Mouse (Mus musculus): ENCODE results near the gene Rhobtb1.

Rhobtb1 gene

DNA sequence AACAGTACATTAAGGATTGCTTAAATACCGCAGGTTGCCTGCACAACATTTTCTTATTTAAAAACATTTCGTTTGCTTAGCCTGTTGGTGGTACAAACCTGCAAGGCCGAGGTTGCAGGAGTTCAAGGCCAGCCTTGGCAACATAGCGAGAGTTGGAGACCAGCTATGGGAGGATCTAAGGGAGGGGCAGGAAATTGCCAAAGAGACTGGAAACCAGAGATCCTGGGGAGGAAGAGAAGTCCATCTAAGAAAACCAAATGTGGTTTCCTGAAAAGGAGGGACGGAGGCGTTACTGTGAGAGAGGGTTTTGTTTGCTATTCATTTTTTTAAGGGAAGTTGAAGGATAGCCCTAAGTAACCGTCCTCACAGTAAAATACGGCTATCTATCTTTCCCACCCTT is 60.3 kb downstream of the Rhobtb1 start:
- no peak for DNase-seq (ENCODE audit: low read depth)

GRCm38 (mm10) chr10:69211976-69212375 is 60.7 kb downstream of the Rhobtb1 start:
- DNase-seq (ENCODE audit: low read depth) = no peak

DNA sequence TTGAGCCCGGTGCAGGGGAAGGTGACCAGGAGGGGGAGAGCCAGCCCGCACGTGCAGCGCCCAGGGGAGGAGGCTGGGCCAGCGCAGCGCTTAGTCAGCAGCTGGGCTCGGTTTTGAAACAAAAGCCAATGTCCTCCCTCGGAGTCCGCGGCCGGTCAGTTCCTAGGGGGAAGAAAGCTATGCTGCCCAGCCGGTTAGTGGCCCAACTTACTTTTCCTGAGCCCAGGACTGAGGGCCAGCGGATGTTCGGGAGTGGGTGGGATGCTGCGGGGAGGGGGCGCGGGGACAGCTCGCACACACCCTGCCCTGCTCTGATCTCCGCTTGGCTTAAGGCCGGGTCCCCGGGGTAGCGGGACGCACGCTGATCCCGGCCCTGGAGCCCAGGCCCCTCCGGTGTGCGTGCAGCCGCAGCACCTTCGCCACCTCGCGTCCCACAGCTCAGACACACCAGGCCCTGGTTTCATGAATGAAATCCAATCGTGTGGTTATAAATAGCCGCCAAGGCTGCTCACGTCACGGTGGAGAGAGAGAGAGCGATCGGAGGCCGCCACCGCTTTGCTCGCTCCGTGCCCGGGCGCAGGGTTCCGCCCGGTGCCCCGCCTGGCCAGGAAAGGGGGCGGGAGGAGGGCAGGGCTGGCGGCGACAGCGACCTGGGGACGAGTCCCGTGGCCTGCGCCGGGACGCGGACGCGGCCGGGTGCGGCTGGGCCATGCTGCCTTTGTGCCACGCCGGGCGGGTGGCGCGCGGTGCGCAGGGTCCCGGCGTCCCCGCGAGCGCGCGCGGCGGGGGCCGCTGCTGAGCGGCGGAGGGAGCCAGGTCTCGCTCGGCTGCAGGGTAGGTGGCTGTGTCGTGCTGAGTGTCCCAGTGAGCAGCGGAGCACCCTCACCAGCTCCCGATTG is 61.6 kb downstream of the Rhobtb1 start, which contains the start of gene A930033H14Rik:
Gene A930033H14Rik, minus strand, starts transcription at position 557 of the 899 bp plus-strand sequence.
- no peak for DNase-seq (ENCODE audit: low read depth)

- no peak for DNase-seq (ENCODE audit: low read depth)
Measured at GRCm38 (mm10) chr10:69213451-69213877, 62.2 kb downstream of the Rhobtb1 start.

- DNase-seq (ENCODE audit: low read depth) = no peak
Measured at GRCm38 (mm10) chr10:69213986-69214385, 62.8 kb downstream of the Rhobtb1 start.

- DNase-seq (ENCODE audit: low read depth) = no peak
Measured at GRCm38 (mm10) chr10:69217127-69217690, 66.0 kb downstream of the Rhobtb1 start.

DNA sequence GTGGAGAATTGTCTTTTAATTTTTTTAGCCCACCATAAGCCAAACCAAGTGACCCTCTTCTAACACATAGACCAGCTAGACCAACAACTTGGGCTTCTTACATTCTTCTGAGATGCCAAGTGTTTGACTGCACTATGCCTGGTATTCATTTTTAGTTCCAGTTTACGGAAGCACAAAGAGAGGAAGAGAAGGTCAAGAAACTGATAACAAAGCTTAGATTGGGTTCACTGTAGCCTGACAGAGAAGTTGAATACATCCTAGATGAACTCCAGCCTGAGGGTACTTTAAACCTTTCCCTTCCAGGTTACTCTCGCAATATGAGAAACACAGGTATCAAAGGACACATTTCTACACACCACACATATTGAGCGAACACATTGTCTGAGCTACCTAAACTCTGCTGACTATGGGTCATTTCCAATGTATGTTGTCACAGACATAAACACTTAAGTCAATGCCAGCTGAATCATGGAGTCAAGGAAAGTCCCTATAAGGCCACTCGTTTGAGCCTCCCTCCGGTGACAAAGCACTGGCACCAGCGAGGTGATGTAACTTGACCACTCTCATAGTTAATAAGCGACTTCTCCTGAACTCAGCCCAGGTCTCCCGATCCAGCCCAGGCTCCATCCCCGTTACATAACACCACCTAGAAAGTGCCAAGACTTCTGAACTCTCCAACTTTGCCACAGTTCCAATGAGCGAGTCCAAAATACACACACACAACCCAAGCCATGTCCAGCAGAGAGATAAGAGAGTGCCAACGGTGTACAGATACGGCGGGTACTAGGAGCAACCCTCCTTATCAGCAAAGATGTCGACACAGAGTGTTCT is 67.4 kb downstream of the Rhobtb1 start:
- no peak for DNase-seq (ENCODE audit: low read depth)

DNA sequence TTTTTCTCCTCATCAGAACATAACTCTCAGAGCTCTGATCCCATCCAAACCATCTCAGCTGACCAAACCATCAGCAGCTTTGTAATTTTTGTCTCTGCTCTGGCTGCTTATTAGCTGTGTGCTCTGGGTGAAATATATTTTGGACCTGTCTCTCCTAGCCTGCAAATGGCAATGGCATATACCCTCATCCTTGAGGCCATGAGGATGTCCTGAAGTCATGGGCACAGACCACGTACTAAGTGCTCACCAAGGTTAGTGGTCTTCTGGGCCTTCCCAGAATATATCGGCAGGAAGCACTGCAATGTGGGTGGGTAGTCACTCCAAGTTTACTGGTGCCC is 68.0 kb downstream of the Rhobtb1 start:
- no peak for DNase-seq (ENCODE audit: low read depth)

DNA sequence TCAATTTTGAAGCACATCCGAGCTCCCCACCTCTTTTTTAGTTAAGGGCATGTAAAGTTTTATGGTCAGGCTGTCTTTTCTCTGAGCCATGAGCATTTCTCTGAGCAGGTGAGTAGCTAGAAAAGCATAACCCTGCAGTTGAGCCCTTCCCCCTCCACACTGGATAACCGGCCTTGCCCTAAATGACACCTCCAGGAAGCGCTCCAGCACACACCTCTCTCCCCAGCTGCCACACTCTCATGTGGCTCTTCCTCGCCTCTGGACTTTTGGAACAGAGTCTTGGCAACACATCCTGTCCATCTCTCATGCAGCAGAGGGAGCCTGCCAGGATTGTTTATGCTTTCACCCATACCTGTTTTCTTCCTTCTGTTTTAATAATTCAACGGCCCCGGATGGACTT is 69.1 kb downstream of the Rhobtb1 start:
- DNase-seq (ENCODE audit: low read depth) = no peak

DNA sequence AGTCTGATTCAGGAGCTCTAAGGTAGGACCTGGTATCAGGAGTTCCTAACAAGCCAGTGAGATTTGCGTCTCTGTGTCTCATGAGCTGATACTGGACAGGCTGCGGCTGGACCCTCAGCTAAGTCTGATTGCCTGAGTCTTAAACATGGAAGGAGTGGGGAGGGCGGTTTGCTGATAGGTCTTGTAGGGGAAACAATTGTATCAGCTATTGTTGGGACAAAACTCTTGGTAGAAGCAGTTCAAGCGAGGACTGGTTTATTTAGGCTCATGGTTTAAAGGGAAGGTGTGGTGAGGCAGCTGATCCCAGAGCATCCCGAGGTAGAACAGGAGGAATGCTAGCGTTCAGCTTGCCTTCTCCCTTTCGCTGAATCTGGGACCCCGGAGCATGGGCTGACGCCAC is 69.9 kb downstream of the Rhobtb1 start:
- no peak for DNase-seq (ENCODE audit: low read depth)

DNA sequence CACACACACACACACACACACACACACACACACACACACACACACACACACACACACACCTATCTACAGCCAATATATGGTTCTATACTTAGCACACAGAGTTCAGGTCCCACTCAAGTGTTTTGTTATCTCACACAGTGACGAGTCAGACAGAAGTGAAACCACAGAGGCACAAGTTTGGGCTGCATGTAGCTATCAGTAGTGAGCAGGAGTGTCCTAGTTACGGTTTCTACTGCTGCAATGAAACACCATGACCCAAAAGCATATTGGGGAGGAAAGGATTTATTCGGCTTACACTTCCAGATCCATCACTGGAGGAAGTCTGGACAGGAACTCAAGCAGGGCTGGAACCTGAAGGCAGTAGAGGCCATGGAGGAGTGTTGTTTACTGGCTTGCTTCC is 70.7 kb downstream of the Rhobtb1 start:
- no peak for DNase-seq (ENCODE audit: low read depth)

- DNase-seq (ENCODE audit: low read depth) = no peak
Measured at GRCm38 (mm10) chr10:69223232-69223631, 72.0 kb downstream of the Rhobtb1 start.

- no peak for DNase-seq (ENCODE audit: low read depth)
Measured at GRCm38 (mm10) chr10:69224276-69224675, 73.0 kb downstream of the Rhobtb1 start.

- DNase-seq (ENCODE audit: low read depth) = no peak
Measured at GRCm38 (mm10) chr10:69225471-69225870, 74.2 kb downstream of the Rhobtb1 start.

GRCm38 (mm10) chr10:69225951-69226350 is 74.7 kb downstream of the Rhobtb1 start:
- no peak for DNase-seq (ENCODE audit: low read depth)

DNA sequence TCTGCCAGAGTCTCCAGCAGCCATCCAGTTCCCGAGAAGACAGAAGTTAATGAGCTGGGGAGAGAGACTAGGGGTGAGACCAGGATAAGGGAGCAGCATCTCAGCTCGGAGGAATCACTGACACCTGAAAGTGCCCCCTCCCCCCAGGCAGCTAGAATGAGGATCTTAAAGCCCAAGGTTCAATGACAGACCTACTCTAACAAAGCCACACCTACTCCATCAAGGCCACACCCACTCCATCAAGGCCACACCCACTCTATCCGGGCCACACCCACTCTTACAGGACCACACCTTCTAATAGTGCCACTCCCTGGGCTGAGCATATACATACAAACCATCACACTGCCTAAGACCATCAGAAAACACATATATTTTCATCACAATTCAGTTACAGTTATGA is 86.0 kb downstream of the Rhobtb1 start:
- DNase-seq (ENCODE audit: low read depth) = no peak

DNA sequence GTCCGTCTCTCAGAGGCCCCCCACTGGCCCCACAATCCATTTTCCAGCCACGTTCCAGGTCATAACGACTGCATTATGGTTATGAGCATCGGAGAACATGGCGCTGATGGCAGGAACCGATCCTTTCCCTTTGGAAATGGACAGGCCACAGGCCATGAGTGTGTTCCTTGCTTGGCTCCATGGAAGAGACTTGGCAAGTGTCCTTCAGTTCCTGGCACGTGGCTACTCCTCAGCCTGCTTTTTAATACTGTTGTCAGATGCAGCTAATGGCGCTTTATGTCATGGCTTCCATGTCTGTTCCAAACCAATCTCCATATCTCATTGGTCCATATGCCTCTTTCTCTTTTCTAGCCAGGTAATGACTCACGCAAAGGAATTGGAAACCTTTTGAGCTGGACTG is 86.5 kb downstream of the Rhobtb1 start:
- DNase-seq (ENCODE audit: low read depth) = no peak

- no peak for DNase-seq (ENCODE audit: low read depth)
Measured at GRCm38 (mm10) chr10:69238311-69238710, 87.1 kb downstream of the Rhobtb1 start.

DNA sequence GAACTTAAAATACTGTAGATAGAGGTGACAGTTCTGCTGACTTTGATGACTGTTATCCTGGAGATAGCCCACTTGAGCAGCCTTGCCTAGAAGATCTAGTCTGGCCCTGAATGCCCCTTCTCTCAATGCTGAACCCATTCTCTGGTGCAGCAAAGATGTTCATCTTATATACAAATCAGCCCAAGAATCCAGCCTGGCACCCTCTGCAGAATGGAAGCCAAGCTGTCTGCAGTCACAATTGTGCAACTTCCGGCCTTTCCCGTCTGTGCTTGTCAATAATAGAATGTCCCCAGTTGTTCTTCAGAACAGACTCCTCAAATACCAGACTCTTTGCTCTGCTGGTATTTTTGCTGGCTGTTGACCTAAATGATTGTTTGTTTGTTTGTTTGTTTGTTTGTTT is 89.3 kb downstream of the Rhobtb1 start:
- no peak for DNase-seq (ENCODE audit: low read depth)

DNA sequence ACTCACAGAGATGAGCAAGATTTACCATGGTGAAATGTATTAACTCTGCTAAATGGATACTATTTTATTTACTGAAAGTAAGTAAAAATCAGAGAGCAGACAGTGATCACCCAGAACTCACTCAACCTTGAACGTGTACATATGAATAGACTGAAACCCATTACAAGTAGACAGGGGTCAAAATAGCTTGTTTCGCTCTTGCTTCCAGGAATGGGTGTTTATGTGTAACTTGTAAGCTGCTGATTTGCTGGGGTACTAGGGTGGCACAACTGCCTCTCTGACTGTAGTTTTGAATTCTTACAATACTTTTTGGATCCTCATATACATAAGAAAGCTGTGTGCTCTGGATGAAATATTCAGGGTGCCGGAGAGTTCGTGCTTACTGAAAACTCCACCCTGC is 93.9 kb downstream of the Rhobtb1 start:
- DNase-seq (ENCODE audit: low read depth) = no peak

DNA sequence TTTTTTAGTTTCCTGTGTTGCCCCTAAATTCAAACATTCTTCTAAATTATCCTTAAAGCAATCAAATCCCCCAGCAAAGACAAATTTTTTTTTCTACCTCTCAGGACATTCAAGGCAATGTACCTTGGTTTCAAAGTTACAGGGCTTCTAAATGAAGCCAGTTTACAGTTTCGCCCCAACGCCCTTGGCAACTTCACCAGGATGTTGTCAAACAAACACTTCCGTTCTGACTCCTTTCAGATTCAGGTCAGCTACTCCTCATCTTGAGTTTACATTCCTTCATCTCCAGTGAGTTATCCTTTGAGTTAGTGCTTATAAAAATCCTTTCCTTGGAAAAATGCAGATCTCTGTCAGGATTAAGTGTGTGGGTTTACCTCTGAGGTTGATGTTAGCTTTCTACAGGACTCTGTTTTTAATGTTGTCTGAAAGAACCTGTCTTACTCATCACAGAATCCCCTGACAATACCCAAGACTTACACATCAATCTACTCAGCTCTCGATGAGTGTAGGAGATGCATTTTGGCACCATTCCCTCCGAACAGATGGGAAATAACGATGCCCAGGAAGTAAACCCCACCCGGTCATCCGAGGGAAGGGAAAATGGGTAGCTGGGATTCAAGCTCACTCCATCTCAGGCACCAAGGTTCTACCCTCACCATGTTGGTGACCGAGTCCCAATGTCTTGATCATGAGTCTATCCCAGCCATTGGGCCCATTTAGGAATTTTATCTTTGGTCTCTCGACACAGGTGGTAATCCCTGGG is 94.9 kb downstream of the Rhobtb1 start:
- no peak for DNase-seq (ENCODE audit: low read depth)

GRCm38 (mm10) chr10:69246762-69247161 is 95.5 kb downstream of the Rhobtb1 start:
- no peak for DNase-seq (ENCODE audit: low read depth)
